Mouse (Mus musculus) midbrain, postnatal 0 days (tissue): Measurements from ENCODE around the gene Olfr66. TPM values are rescaled to one million over a fixed set of nuclear protein-coding genes. Genes with fewer than 3 reads are reported as not detected.

Experiments used
- ATAC-seq: fragments of 200-750 bp; cut with Nextera tagmentation; 2 replicates; pipeline ENCODE4 v1.8.0; 2017; ENCODE audit warnings: moderate number of reproducible peaks, mild to moderate bottlenecking, moderate TSS enrichment, moderate library complexity; ENCODE audit not compliant: low FRiP score
- DNase-seq: peaks from one replicate; pipeline ENCODE4 v3.0.0-alpha.2; 2015; ENCODE audit warnings: low spot score
- H3K27ac ChIP-seq: fragments of 300-500 bp; sonication (generic); 2 replicates; pipeline ENCODE4 v1.5.1; 2014; ENCODE audit warnings: low read depth, mild to moderate bottlenecking, low read length, mixed read lengths
- H3K27me3 ChIP-seq: fragments of 300-500 bp; sonication (generic); 2 replicates; pipeline ENCODE4 v1.6.1; 2014; ENCODE audit warnings: low read length, control low read depth, mixed read lengths; ENCODE audit not compliant: insufficient read depth
- H3K36me3 ChIP-seq: fragments of 300-500 bp; sonication (generic); 2 replicates; pipeline ENCODE4 v1.6.1; 2014; ENCODE audit warnings: low read length, control low read depth, mixed read lengths; ENCODE audit not compliant: insufficient read depth
- H3K4me1 ChIP-seq: fragments of 300-500 bp; sonication (generic); 2 replicates; pipeline ENCODE4 v1.6.1; 2014; ENCODE audit warnings: mild to moderate bottlenecking, control low read depth, antibody characterized with exemption, low read length, mixed read lengths; ENCODE audit not compliant: insufficient read depth
- H3K4me2 ChIP-seq: fragments of 300-500 bp; sonication (generic); 2 replicates; pipeline ENCODE4 v1.6.1; 2014; ENCODE audit warnings: low read depth, mild to moderate bottlenecking, low read length, mixed read lengths; ENCODE audit not compliant: poor library complexity, severe bottlenecking
- H3K4me3 ChIP-seq: fragments of 300-500 bp; sonication (generic); 2 replicates; pipeline ENCODE4 v1.5.1; 2014; ENCODE audit warnings: low read depth, mild to moderate bottlenecking, low read length, moderate library complexity
- H3K9ac ChIP-seq: fragments of 300-500 bp; sonication (generic); replicated peaks from 2 replicates; pipeline ENCODE4 v1.6.1; 2014; ENCODE audit warnings: mild to moderate bottlenecking, low read length, moderate library complexity, mixed read lengths; ENCODE audit not compliant: poor library complexity, severe bottlenecking
- H3K9me3 ChIP-seq: fragments of 300-500 bp; sonication (generic); 2 replicates; pipeline ENCODE4 v1.6.1; 2016; ENCODE audit warnings: low read length, control low read depth
- CTCF ChIP-seq: IDR thresholded peaks from 2 replicates; pipeline ENCODE4 v1.5.1; 2016; ENCODE audit warnings: antibody characterized with exemption, mild to moderate bottlenecking
- WGBS: fragments of 180-500 bp; shearing (Covaris S2); extraction: QIAGEN DNeasy Blood & Tissue Kit; methylation state at CpG from one replicate; pipeline ENCODE4 v1.1.7; 2014; 5-methylcytosine and 5-hydroxymethylcytosine counted together
- polyA plus RNA-seq: library from polyadenylated mRNA; unstranded; fragments of >200 nt; fragmentation: Nextera tagmentation; extraction: Ambion mirVana; gene quantifications from 2 replicates; pipeline ENCODE4 v1.2.1, GENCODE M21; 2015
- total RNA-seq: library from RNA; depleted of rRNA; stranded (reverse); fragments of >200 nt; gene quantifications from 2 replicates; pipeline ENCODE4 v1.2.3, GENCODE M21; 2014

Gene Olfr66
- total and polyA plus RNA-seq, 2 experiments from 2014 or later = not detected

DNA sequence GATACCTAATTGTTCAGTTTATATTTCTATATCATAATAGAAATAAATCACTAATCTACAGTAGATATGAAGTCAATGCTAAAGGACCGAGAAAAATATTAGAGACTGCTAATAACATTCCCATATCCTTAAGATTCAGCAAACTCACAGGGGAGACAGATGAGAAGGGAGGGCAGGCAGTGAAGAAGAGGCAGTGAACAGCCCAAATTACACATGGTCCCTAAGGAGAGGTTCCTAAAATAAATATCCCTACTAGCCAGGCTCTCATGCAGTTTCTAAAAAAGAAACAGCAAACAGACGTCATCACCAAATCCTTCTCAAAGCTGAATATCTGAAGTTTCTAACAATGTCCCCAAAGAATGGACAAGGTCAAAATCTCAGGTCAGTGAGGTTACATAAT, 17.1 kb upstream of the Olfr66 start, which contains the start of gene Olfr65:
Gene Olfr65 (plus strand): TSS at position 301 of the 400 bp plus-strand sequence.
- Histone ChIP-seq H3K27me3 (no peaks in the 10 kb centered on the region), H3K4me1 (no peaks in the 10 kb centered on the region), H3K4me2 (no peak within 1 kb of the TSS), H3K27ac (no peak within 1 kb of the TSS), H3K9ac (no peak within 1 kb of the TSS), H3K9me3 (no peaks in the 10 kb centered on the region), H3K36me3 (no peaks in the 10 kb centered on the region), H3K4me3 (no peak within 1 kb of the TSS)
- DNase-seq (no peak), ATAC-seq (no peak)
- WGBS = 75% methylated on average over 2 of the region's 2 CpGs
- TF ChIP-seq CTCF = no peak

DNA sequence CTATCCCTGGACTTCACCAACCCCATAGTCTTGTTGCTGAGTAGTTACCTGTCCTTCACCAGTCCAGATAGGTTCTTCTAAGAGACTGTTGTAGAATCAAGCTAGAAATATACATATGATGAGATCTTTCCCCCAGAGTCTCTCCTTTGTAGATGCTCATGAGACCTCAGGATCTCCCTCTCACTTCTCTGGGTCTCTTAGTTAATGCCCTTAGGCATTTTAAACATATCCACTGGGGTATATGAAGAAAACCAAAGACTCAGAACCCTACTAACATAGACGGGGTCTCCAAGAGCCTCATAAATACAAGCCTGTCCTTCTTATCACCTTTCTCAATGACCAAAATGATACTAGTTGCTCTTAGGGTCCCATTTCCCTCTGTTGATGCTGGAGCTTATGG, 8.3 kb upstream of the Olfr66 start, which contains the start of gene Olfr64:
Gene Olfr64 (minus strand): TSS at position 101 of the 400 bp plus-strand sequence.
- no peaks in the 10 kb centered on the region for H3K36me3 ChIP-seq
- no peaks in the 10 kb centered on the region for H3K27me3 ChIP-seq
- no peak within 1 kb of the TSS for H3K4me3 ChIP-seq
- H3K4me2 ChIP-seq = no peak within 1 kb of the TSS
- no peak for TF ChIP-seq CTCF
- no peaks in the 10 kb centered on the region for H3K4me1 ChIP-seq
- H3K9me3 ChIP-seq = no peaks in the 10 kb centered on the region
- H3K9ac ChIP-seq = no peak within 1 kb of the TSS
- DNase-seq (no peak), ATAC-seq (no peak)
- WGBS = 73% methylated on average over 1 of the region's 1 CpGs
- no peak within 1 kb of the TSS for H3K27ac ChIP-seq

DNA sequence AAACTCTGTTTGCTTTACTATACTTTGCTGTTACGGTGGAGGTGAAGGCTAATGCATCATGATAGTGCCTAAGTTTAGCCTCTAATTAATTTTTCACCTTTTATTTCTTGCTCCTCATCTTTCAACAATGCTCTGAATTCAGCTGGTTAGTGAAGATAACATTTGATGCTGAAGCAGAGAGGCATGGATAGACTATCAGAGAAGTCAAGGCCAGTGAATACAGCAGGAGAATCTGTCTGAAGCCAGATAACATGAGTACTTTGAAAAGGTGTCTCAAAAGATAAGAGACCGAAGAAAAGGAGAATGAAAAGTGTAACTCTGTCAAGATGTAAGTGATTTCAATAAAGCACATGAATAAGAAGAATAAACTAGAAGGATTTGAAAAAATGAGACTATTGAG, 9.0 kb downstream of the Olfr66 start:
- no peaks in the 10 kb centered on the region for H3K4me1 ChIP-seq
- no peaks in the 10 kb centered on the region for H3K9me3 ChIP-seq
- H3K27ac ChIP-seq = no peak overlapping the region
- no peaks in the 10 kb centered on the region for H3K27me3 ChIP-seq
- H3K4me2 ChIP-seq = no peak overlapping the region
- DNase-seq (no peak), ATAC-seq (no peak)
- H3K36me3 ChIP-seq = no peaks in the 10 kb centered on the region
- 82% methylated on average over 2 of the region's 2 CpGs for WGBS
- no peak overlapping the region for H3K9ac ChIP-seq
- TF ChIP-seq CTCF = no peak
- H3K4me3 ChIP-seq = no peak overlapping the region

DNA sequence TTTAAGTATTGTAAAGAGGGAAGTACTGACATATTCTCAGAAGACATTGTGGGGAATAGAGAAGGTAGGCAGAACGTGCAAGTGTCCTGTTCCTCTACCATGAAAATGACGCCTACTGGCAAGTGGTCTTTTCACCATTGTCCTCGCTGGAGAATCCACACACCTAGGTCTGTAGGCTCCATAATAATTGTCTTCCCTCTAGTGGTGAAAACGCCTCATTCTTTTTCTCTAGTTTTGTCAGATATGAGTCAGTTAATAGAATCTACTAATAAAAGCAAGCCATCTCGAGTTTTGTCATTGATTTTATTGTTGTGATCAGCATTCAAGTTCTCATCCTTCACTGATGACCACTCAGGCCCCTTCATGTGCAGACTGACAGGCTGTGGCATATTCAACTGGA, 11.6 kb downstream of the Olfr66 start:
- Histone ChIP-seq H3K4me1 (no peaks in the 10 kb centered on the region), H3K27ac (no peak overlapping the region), H3K4me2 (no peak overlapping the region), H3K4me3 (no peak overlapping the region), H3K9ac (no peak overlapping the region), H3K9me3 (no peaks in the 10 kb centered on the region), H3K27me3 (no peaks in the 10 kb centered on the region), H3K36me3 (no peaks in the 10 kb centered on the region)
- ATAC-seq (no peak), DNase-seq (peak; percentile 12)
- WGBS = 47% methylated on average over 5 of the region's 5 CpGs
- peak; percentile 56 for TF ChIP-seq CTCF

DNA sequence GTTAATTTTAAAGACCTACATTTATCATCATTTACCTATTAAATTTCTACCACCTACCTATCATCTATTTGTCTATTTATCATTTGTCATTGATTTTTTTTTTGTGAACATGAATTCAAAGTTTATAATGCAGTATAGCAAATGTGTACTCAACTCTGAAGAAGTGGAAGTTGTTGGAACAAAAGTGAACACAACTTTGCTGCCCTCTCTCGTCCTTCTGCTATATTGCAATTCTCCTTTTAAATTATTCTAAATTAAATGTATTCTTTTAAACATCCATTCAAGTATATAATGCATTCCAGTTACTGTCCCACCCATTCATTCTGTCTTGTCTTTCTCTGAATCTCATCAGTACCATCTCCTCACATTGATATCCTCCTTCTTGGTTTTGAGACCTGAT, 13.0 kb downstream of the Olfr66 start:
- WGBS = 6% methylated on average over 1 of the region's 1 CpGs
- H3K27ac ChIP-seq = no peak overlapping the region
- H3K4me2 ChIP-seq = no peak overlapping the region
- peak; percentile 78 for TF ChIP-seq CTCF
- H3K9ac ChIP-seq = no peak overlapping the region
- no peaks in the 10 kb centered on the region for H3K9me3 ChIP-seq
- ATAC-seq = no peak
- no peaks in the 10 kb centered on the region for H3K27me3 ChIP-seq
- H3K4me1 ChIP-seq = no peaks in the 10 kb centered on the region
- H3K36me3 ChIP-seq = no peaks in the 10 kb centered on the region
- H3K4me3 ChIP-seq = no peak overlapping the region
- peak; percentile 69 for DNase-seq

DNA sequence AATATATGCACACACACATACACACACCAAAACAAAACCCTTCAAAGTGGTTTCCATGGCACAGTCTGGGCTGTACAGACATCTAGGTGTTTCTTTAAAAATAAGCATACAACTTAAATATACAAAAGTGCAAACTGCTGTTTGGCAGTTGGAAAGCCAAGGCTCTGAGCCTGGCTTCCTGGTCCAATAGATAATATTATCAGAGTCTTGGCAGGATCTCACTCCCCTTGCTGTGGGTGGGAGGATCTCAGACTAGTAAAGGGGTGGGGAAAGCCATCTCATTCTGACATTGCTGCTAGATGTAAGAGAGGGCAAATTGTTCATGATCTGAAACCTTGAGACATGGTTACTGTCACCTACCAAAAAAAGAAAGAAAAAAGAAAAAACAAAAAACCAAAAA, 15.4 kb downstream of the Olfr66 start:
- Histone ChIP-seq H3K4me3 (no peak overlapping the region), H3K27me3 (no peaks in the 10 kb centered on the region), H3K9ac (no peak overlapping the region), H3K36me3 (no peaks in the 10 kb centered on the region), H3K9me3 (no peaks in the 10 kb centered on the region), H3K4me2 (no peak overlapping the region), H3K27ac (no peak overlapping the region), H3K4me1 (no peaks in the 10 kb centered on the region)
- DNase-seq (no peak), ATAC-seq (no peak)
- no peak for TF ChIP-seq CTCF
